Mouse (Mus musculus) E14TG2a.4 (cell line): Measurements from ENCODE around the gene Adamts14.

Source experiments
- H3K27me3 ChIP-seq: 2 replicates; pipeline ENCODE4 v1.6.1; 2014; ENCODE audit warnings: low read length, control low read depth; ENCODE audit not compliant: insufficient read depth
- H3K36me3 ChIP-seq: 2 replicates; pipeline ENCODE4 v1.6.1; 2014; ENCODE audit warnings: low read length, control low read depth; ENCODE audit not compliant: insufficient read depth
- H3K4me1 ChIP-seq: replicated peaks from 2 replicates; pipeline ENCODE4 v1.6.1; 2014; ENCODE audit warnings: low read depth, low read length, control low read depth
- H3K4me3 ChIP-seq: replicated peaks from 2 replicates; pipeline ENCODE4 v1.5.1; 2014; ENCODE audit warnings: mild to moderate bottlenecking, low read length
- H3K9me3 ChIP-seq: 2 replicates; pipeline ENCODE4 v1.6.1; 2014; ENCODE audit warnings: low read length, control low read depth
- CTCF ChIP-seq: conservative IDR thresholded peaks from 2 replicates; pipeline ENCODE4 v1.5.1; 2014; ENCODE audit warnings: low read length
- NANOG ChIP-seq: IDR thresholded peaks from 2 replicates; pipeline ENCODE4 v1.6.1; 2014; ENCODE audit warnings: borderline replicate concordance, low read length, mixed read lengths
- POU5F1 ChIP-seq: IDR thresholded peaks from 2 replicates; pipeline ENCODE4 v1.6.1; 2014; ENCODE audit warnings: low read length, borderline replicate concordance

Gene Adamts14

GRCm38 (mm10) chr10:61199566-61200213 is 73.5 kb downstream of the Adamts14 start:
- Histone ChIP-seq H3K4me1 (peaks cover 56% of the 10 kb centered on the region), H3K9me3 (no peaks in the 10 kb centered on the region), H3K27me3 (no peaks in the 10 kb centered on the region), H3K36me3 (peaks cover 61% of the 10 kb centered on the region), H3K4me3 (no peak overlapping the region)
- TF ChIP-seq NANOG (no peak), CTCF (peak; percentile 93)

GRCm38 (mm10) chr10:61195718-61196291 is 77.4 kb downstream of the Adamts14 start:
- H3K4me3 ChIP-seq = no peak overlapping the region
- H3K9me3 ChIP-seq = no peaks in the 10 kb centered on the region
- no peak for TF ChIP-seq CTCF
- H3K36me3 ChIP-seq = peaks cover 37% of the 10 kb centered on the region
- H3K27me3 ChIP-seq = no peaks in the 10 kb centered on the region
- peaks cover 21% of the 10 kb centered on the region for H3K4me1 ChIP-seq

- Histone ChIP-seq H3K27me3 (no peaks in the 10 kb centered on the region), H3K9me3 (no peaks in the 10 kb centered on the region), H3K4me3 (no peak overlapping the region), H3K36me3 (peaks cover 37% of the 10 kb centered on the region), H3K4me1 (peaks cover 15% of the 10 kb centered on the region)
- no peak for TF ChIP-seq NANOG
- TF ChIP-seq POU5F1 = no peak
- TF ChIP-seq CTCF = no peak
Measured at GRCm38 (mm10) chr10:61195216-61195615, 78.0 kb downstream of the Adamts14 start.

GRCm38 (mm10) chr10:61194611-61195010 is 78.6 kb downstream of the Adamts14 start:
- H3K27me3 ChIP-seq = no peaks in the 10 kb centered on the region
- H3K4me3 ChIP-seq = no peak overlapping the region
- H3K9me3 ChIP-seq = no peaks in the 10 kb centered on the region
- TF ChIP-seq NANOG = no peak
- TF ChIP-seq POU5F1 = no peak
- no peak for TF ChIP-seq CTCF
- peaks cover 34% of the 10 kb centered on the region for H3K36me3 ChIP-seq
- peaks cover 9% of the 10 kb centered on the region for H3K4me1 ChIP-seq

GRCm38 (mm10) chr10:61188010-61188409 is 85.2 kb downstream of the Adamts14 start:
- TF ChIP-seq POU5F1 (no peak), CTCF (no peak), NANOG (no peak)
- Histone ChIP-seq H3K4me3 (no peak overlapping the region), H3K9me3 (no peaks in the 10 kb centered on the region), H3K36me3 (no peaks in the 10 kb centered on the region), H3K27me3 (peaks cover 39% of the 10 kb centered on the region), H3K4me1 (peaks cover 40% of the 10 kb centered on the region)

GRCm38 (mm10) chr10:61187001-61187400 is 86.2 kb downstream of the Adamts14 start:
- no peaks in the 10 kb centered on the region for H3K36me3 ChIP-seq
- TF ChIP-seq CTCF (no peak), NANOG (no peak), POU5F1 (no peak)
- H3K4me1 ChIP-seq = peaks cover 40% of the 10 kb centered on the region
- no peaks in the 10 kb centered on the region for H3K9me3 ChIP-seq
- H3K27me3 ChIP-seq = peaks cover 43% of the 10 kb centered on the region
- H3K4me3 ChIP-seq = no peak overlapping the region

- Histone ChIP-seq H3K4me1 (peaks cover 27% of the 10 kb centered on the region), H3K9me3 (no peaks in the 10 kb centered on the region), H3K4me3 (no peak overlapping the region), H3K36me3 (no peaks in the 10 kb centered on the region), H3K27me3 (peaks cover 76% of the 10 kb centered on the region)
- TF ChIP-seq POU5F1 (no peak), CTCF (no peak), NANOG (no peak)
Measured at GRCm38 (mm10) chr10:61179927-61180326, 93.3 kb downstream of the Adamts14 start.

- Histone ChIP-seq H3K9me3 (no peaks in the 10 kb centered on the region), H3K4me3 (no peak overlapping the region), H3K27me3 (peaks cover 75% of the 10 kb centered on the region), H3K36me3 (no peaks in the 10 kb centered on the region), H3K4me1 (peaks cover 26% of the 10 kb centered on the region)
- TF ChIP-seq NANOG = no peak
- TF ChIP-seq POU5F1 = no peak
- TF ChIP-seq CTCF = no peak
Measured at GRCm38 (mm10) chr10:61178687-61179086, 94.6 kb downstream of the Adamts14 start.

GRCm38 (mm10) chr10:61177751-61178150 is 95.5 kb downstream of the Adamts14 start:
- no peaks in the 10 kb centered on the region for H3K9me3 ChIP-seq
- peaks cover 67% of the 10 kb centered on the region for H3K27me3 ChIP-seq
- no peak overlapping the region for H3K4me3 ChIP-seq
- peaks cover 26% of the 10 kb centered on the region for H3K4me1 ChIP-seq
- H3K36me3 ChIP-seq = no peaks in the 10 kb centered on the region
- TF ChIP-seq CTCF (no peak), POU5F1 (no peak), NANOG (no peak)
